Mouse (Mus musculus) ES-E14 (cell line): ENCODE results near the gene Fam181b.

Experiments
- CHD2 ChIP-seq: IDR thresholded peaks from 2 replicates; pipeline ENCODE4 v1.6.1; 2014; ENCODE audit warnings: mild to moderate bottlenecking, low read depth, low read length, inconsistent platforms
- HCFC1 ChIP-seq: IDR thresholded peaks from 2 replicates; pipeline ENCODE4 v1.6.1; 2012; ENCODE audit warnings: low read length, inconsistent platforms, borderline replicate concordance; ENCODE audit not compliant: insufficient read depth
- MAFK ChIP-seq: IDR thresholded peaks from 2 replicates; pipeline ENCODE4 v1.6.1; 2014; ENCODE audit warnings: mild to moderate bottlenecking, low read depth, low read length, inconsistent platforms; ENCODE audit not compliant: insufficient read depth
- ZC3H11A ChIP-seq: IDR thresholded peaks from 2 replicates; pipeline ENCODE4 v1.6.1; 2012; ENCODE audit warnings: low read depth, mild to moderate bottlenecking, inconsistent platforms, low read length, borderline replicate concordance
- ZNF384 ChIP-seq: IDR thresholded peaks from 2 replicates; pipeline ENCODE4 v1.6.1; 2012; ENCODE audit warnings: low read depth, low read length, inconsistent platforms

- TF ChIP-seq ZC3H11A, result no peak
- no peak for TF ChIP-seq MAFK
- TF ChIP-seq CHD2, result no peak
- no peak for TF ChIP-seq HCFC1
- no peak for TF ChIP-seq ZNF384
These were observed 37.9 kb downstream of the Fam181b start for GRCm38 (mm10) chr7:93117561-93117960.
